Mouse (Mus musculus): ENCODE measurements around the gene Aco1. TPM values are rescaled to one million over a fixed set of nuclear protein-coding genes. Genes with fewer than 3 reads are reported as not detected.
"Not testable (repeated sequence)": the region's sequence is repeated elsewhere in the genome, so short reads cannot be mapped to it uniquely, and the experiment has no call there.

Aco1 gene
- 56.8 and 57.9 TPM in 2 replicates for polyA plus RNA-seq (2016; fragmentation: Nextera tagmentation; extraction: Ambion mirVana)

GRCm38 (mm10) chr4:40142743-40143532 lies at the start of gene Aco1:
TSS of gene Aco1 (plus strand) at chr4:40143081.
- Histone ChIP-seq H3K27me3 (no peaks in the 10 kb centered on the region), H3K9ac (peak within 1 kb of the TSS; percentile 84), H3K4me3 (peak within 1 kb of the TSS; percentile 80), H3K27ac (peak within 1 kb of the TSS; percentile 90), H3K36me3 (no peaks in the 10 kb centered on the region), H3K4me2 (replicated peaks) (peak within 1 kb of the TSS; percentile 70), H3K4me1 (peaks cover 14% of the 10 kb centered on the region), H3K9me3 (no peaks in the 10 kb centered on the region)
- WGBS, result under 1% methylated on average over 40 of the region's 46 CpGs
- peak; percentile 96 for ATAC-seq (ENCODE audit: insufficient number of reproducible peaks, insufficient read depth, low FRiP score, low TSS enrichment)

- Histone ChIP-seq H3K9ac (no peak overlapping the region), H3K27me3 (no peaks in the 10 kb centered on the region), H3K9me3 (no peaks in the 10 kb centered on the region), H3K4me2 (replicated peaks) (no peak overlapping the region), H3K4me1 (no peaks in the 10 kb centered on the region), H3K27ac (no peak overlapping the region), H3K36me3 (no peaks in the 10 kb centered on the region), H3K4me3 (no peak overlapping the region)
- ATAC-seq (ENCODE audit: insufficient number of reproducible peaks, insufficient read depth, low FRiP score, low TSS enrichment), result no peak
- WGBS, result 79% methylated on average over 2 of the region's 2 CpGs
Measured at GRCm38 (mm10) chr4:40094974-40095373, 47.9 kb upstream of the Aco1 start.

GRCm38 (mm10) chr4:40102996-40103395 lies 39.9 kb upstream of the Aco1 start:
- Histone ChIP-seq H3K4me2 (replicated peaks) (no peak overlapping the region), H3K9me3 (0 out of 2 replicates have a peak, but pooled peaks cover 3% of the 10 kb centered on the region), H3K9ac (no peak overlapping the region), H3K4me3 (no peak overlapping the region), H3K27me3 (no peaks in the 10 kb centered on the region), H3K36me3 (no peaks in the 10 kb centered on the region), H3K27ac (no peak overlapping the region), H3K4me1 (no peaks in the 10 kb centered on the region)
- WGBS, result 91% methylated on average over 1 of the region's 1 CpGs
- ATAC-seq (ENCODE audit: insufficient number of reproducible peaks, insufficient read depth, low FRiP score, low TSS enrichment), result no peak

- Histone ChIP-seq H3K4me2 (replicated peaks) (no peak overlapping the region), H3K4me1 (no peaks in the 10 kb centered on the region), H3K36me3 (no peaks in the 10 kb centered on the region), H3K4me3 (no peak overlapping the region), H3K27ac (no peak overlapping the region), H3K9me3 (0 out of 2 replicates have a peak, but pooled peaks cover 3% of the 10 kb centered on the region), H3K27me3 (no peaks in the 10 kb centered on the region), H3K9ac (no peak overlapping the region)
- WGBS, result 51% methylated on average over 8 of the region's 8 CpGs
- no peak for ATAC-seq (ENCODE audit: insufficient number of reproducible peaks, insufficient read depth, low FRiP score, low TSS enrichment)
Measured at GRCm38 (mm10) chr4:40106004-40106536, 36.8 kb upstream of the Aco1 start.

- no peak overlapping the region for H3K4me3 ChIP-seq
- no peak for ATAC-seq (ENCODE audit: insufficient number of reproducible peaks, insufficient read depth, low FRiP score, low TSS enrichment)
- H3K27ac ChIP-seq, result no peak overlapping the region
- H3K9me3 ChIP-seq, result 0 out of 2 replicates have a peak, but pooled peaks cover 3% of the 10 kb centered on the region
- WGBS, result 89% methylated on average over 4 of the region's 4 CpGs
- no peak overlapping the region for H3K4me2 ChIP-seq (replicated peaks)
- no peak overlapping the region for H3K9ac ChIP-seq
- no peaks in the 10 kb centered on the region for H3K4me1 ChIP-seq
- H3K27me3 ChIP-seq, result no peaks in the 10 kb centered on the region
- H3K36me3 ChIP-seq, result no peaks in the 10 kb centered on the region
Measured at GRCm38 (mm10) chr4:40108030-40108429, 34.9 kb upstream of the Aco1 start.

GRCm38 (mm10) chr4:40113173-40113572 lies 29.7 kb upstream of the Aco1 start:
- no peaks in the 10 kb centered on the region for H3K9me3 ChIP-seq
- 74% methylated on average over 1 of the region's 1 CpGs for WGBS
- no peak overlapping the region for H3K27ac ChIP-seq
- no peaks in the 10 kb centered on the region for H3K4me1 ChIP-seq
- no peak for ATAC-seq (ENCODE audit: insufficient number of reproducible peaks, insufficient read depth, low FRiP score, low TSS enrichment)
- no peak overlapping the region for H3K4me3 ChIP-seq
- H3K9ac ChIP-seq, result no peak overlapping the region
- H3K27me3 ChIP-seq, result no peaks in the 10 kb centered on the region
- H3K4me2 ChIP-seq (replicated peaks), result no peak overlapping the region
- H3K36me3 ChIP-seq, result no peaks in the 10 kb centered on the region

- no peak overlapping the region for H3K4me3 ChIP-seq
- no peaks in the 10 kb centered on the region for H3K27me3 ChIP-seq
- 80% methylated on average over 3 of the region's 3 CpGs for WGBS
- no peak overlapping the region for H3K27ac ChIP-seq
- no peaks in the 10 kb centered on the region for H3K9me3 ChIP-seq
- no peaks in the 10 kb centered on the region for H3K36me3 ChIP-seq
- no peak for ATAC-seq (ENCODE audit: insufficient number of reproducible peaks, insufficient read depth, low FRiP score, low TSS enrichment)
- H3K4me1 ChIP-seq, result no peaks in the 10 kb centered on the region
- H3K9ac ChIP-seq, result no peak overlapping the region
- H3K4me2 ChIP-seq (replicated peaks), result no peak overlapping the region
Measured at GRCm38 (mm10) chr4:40121221-40121620, 21.7 kb upstream of the Aco1 start.

GRCm38 (mm10) chr4:40122291-40122690 lies 20.6 kb upstream of the Aco1 start:
- 94% methylated on average over 1 of the region's 1 CpGs for WGBS

GRCm38 (mm10) chr4:40134468-40135102 lies 8.3 kb upstream of the Aco1 start:
- H3K4me3 ChIP-seq, result no peak overlapping the region
- no peaks in the 10 kb centered on the region for H3K4me1 ChIP-seq
- 0 out of 2 replicates have a peak, but pooled peaks have one; percentile 35 for ATAC-seq (ENCODE audit: insufficient number of reproducible peaks, insufficient read depth, low FRiP score, low TSS enrichment)
- H3K9ac ChIP-seq, result no peak overlapping the region
- H3K27me3 ChIP-seq, result no peaks in the 10 kb centered on the region
- H3K36me3 ChIP-seq, result no peaks in the 10 kb centered on the region
- no peak overlapping the region for H3K4me2 ChIP-seq (replicated peaks)
- H3K9me3 ChIP-seq, result no peaks in the 10 kb centered on the region
- 15% methylated on average over 9 of the region's 9 CpGs for WGBS
- no peak overlapping the region for H3K27ac ChIP-seq

More at GRCm38 (mm10) chr4:40122291-40122690, 20.6 kb upstream of the Aco1 start:
- H3K36me3 ChIP-seq; H3K4me2 ChIP-seq (replicated peaks); ATAC-seq (ENCODE audit: insufficient number of reproducible peaks, insufficient read depth, low FRiP score, low TSS enrichment); H3K9ac ChIP-seq; H3K27ac ChIP-seq; H3K27me3 ChIP-seq; H3K4me1 ChIP-seq; H3K4me3 ChIP-seq; H3K9me3 ChIP-seq: not testable (repeated sequence)

GRCm38 (mm10) chr4:40136519-40136918 lies 6.4 kb upstream of the Aco1 start:
- H3K4me2 ChIP-seq (replicated peaks), result no peak overlapping the region
- WGBS, result 86% methylated on average over 4 of the region's 4 CpGs
- H3K9ac ChIP-seq, result no peak overlapping the region
- no peaks in the 10 kb centered on the region for H3K9me3 ChIP-seq
- no peak for ATAC-seq (ENCODE audit: insufficient number of reproducible peaks, insufficient read depth, low FRiP score, low TSS enrichment)
- H3K4me3 ChIP-seq, result no peak overlapping the region
- no peaks in the 10 kb centered on the region for H3K4me1 ChIP-seq
- no peaks in the 10 kb centered on the region for H3K27me3 ChIP-seq
- no peak overlapping the region for H3K27ac ChIP-seq
- no peaks in the 10 kb centered on the region for H3K36me3 ChIP-seq

GRCm38 (mm10) chr4:40139663-40140255 lies 3.1 kb upstream of the Aco1 start:
- no peaks in the 10 kb centered on the region for H3K36me3 ChIP-seq
- whole genome bisulfite sequencing, result 64% methylated on average over 3 of the region's 3 CpGs
- H3K27me3 ChIP-seq, result no peaks in the 10 kb centered on the region
- H3K4me3 ChIP-seq, result no peak overlapping the region
- H3K4me1 ChIP-seq, result peaks cover 11% of the 10 kb centered on the region
- ATAC-seq (ENCODE audit: insufficient number of reproducible peaks, insufficient read depth, low FRiP score, low TSS enrichment), result no peak
- H3K9ac ChIP-seq, result no peak overlapping the region
- no peak overlapping the region for H3K27ac ChIP-seq
- H3K9me3 ChIP-seq, result no peaks in the 10 kb centered on the region
- H3K4me2 ChIP-seq (replicated peaks), result no peak overlapping the region

All from embryonic facial prominence, embryonic 12.5 days (tissue).